28 mouse cellular contexts compared by ENCODE assay signal in the genomic region with DNA sequence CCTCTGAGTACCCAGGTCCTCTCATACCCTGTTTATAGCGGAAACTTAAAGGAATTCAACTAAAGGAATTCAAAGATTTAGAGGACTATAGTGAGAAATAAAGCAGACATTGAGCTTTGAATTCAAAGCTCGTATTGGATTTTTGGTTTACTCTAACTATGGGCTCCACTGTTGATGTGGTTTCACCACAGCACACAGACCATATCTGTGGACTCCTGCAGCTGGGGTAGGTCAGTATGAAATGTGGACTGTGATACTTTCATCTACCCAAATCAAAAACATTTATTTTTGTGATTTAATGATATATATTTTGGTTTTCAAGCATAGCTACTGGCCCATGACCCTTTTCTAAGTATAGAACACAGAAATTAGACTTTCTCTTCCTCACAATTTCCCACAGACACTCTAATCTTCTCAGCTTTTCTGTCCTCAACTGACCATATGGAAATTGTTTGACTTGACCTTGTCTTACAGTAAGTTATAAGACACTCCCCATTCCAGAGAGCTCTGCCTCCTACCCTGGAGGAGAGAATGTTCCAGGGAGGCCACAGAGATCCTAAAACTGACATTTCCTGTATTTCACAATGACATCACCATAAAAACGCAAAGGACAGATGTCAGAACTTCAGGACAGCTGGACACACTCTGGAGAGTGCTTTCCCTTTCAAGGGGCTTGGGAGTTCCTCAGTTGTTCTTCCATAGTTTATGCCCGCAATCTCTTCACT. TPM values are rescaled to one million over a fixed set of nuclear protein-coding genes. Genes with fewer than 3 reads are reported as not detected.
A peak's percentile ranks its signal among the peaks of the same experiment; 100 is the strongest.
DNase-seq lines count a peak whose midpoint lies in the region; ATAC-seq and TF ChIP-seq lines count a peak whose summit lies in the region.
"Had no signal": no experiment of that assay in that cellular context is flagged by ENCODE, and none has a peak within 500 bp of the region (broad histone marks: within the 10 kb centered on the region; RNA-seq: fewer than 3 reads in every experiment).

No protein-coding gene starts in this region.

- intact Hi-C loops in heart, postnatal 36 days (cut with DNase I): no loop called here

- peak; percentile 55; the same call in 1 of the 2 replicates for ATAC-seq in heart, embryonic 16.5 days (replicated peaks; ENCODE audit: extremely low read depth, insufficient read depth, low FRiP score)
- ATAC-seq in kidney, embryonic 16.5 days (ENCODE audit: low FRiP score, low TSS enrichment): peak; percentile 89
- peak; percentile 61; the same call in 1 of the 2 replicates for ATAC-seq in stomach, embryonic 14.5 days (ENCODE audit: insufficient number of reproducible peaks, insufficient read depth, low FRiP score, low read depth)
- ATAC-seq in stomach, postnatal 0 days (ENCODE audit: low FRiP score, low TSS enrichment): no peak
- ATAC-seq: forebrain, embryonic 14.5 days; forebrain, postnatal 0 days; hindbrain, postnatal 0 days; inflammation-experienced regulatory T-cells, adult 6 months; Patski had no signal

- no peaks in the 10 kb centered on the region for H3K27me3 ChIP-seq in heart, embryonic 16.5 days (ENCODE audit: control insufficient read depth, insufficient read depth, low read length)
- H3K27me3 ChIP-seq in kidney, embryonic 16.5 days (ENCODE audit: insufficient read depth, low read length): no peaks in the 10 kb centered on the region
- no peaks in the 10 kb centered on the region for H3K27me3 ChIP-seq in kidney, adult 2 months (replicated peaks; ENCODE audit: control insufficient read depth, insufficient read depth, low read length)
- no peaks in the 10 kb centered on the region for H3K27me3 ChIP-seq in stomach, embryonic 14.5 days (ENCODE audit: control insufficient read depth, insufficient read depth, low read length)
- H3K27me3 ChIP-seq in stomach, postnatal 0 days (ENCODE audit: control insufficient read depth, insufficient read depth, low read length): no peaks in the 10 kb centered on the region
- H3K27me3 ChIP-seq: CH12.LX; embryonic facial prominence, embryonic 13.5 days had no signal

- H3K9me3 ChIP-seq in heart, embryonic 16.5 days (replicated peaks; ENCODE audit: control insufficient read depth, low read length): no peaks in the 10 kb centered on the region
- H3K9me3 ChIP-seq in kidney, embryonic 16.5 days (ENCODE audit: low read length): no peaks in the 10 kb centered on the region
- no peaks in the 10 kb centered on the region for H3K9me3 ChIP-seq in stomach, embryonic 14.5 days (ENCODE audit: control insufficient read depth, low read depth, low read length)
- H3K9me3 ChIP-seq in stomach, postnatal 0 days (ENCODE audit: control insufficient read depth, low read length): no peaks in the 10 kb centered on the region
- H3K9me3 ChIP-seq: embryonic facial prominence, embryonic 13.5 days had no signal

- TF ChIP-seq EP300 in stomach, postnatal 0 days (optimal IDR thresholded peaks at IDR 0.05): no peak

- H3K4me3 ChIP-seq in heart, embryonic 16.5 days (ENCODE audit: low read length): no peak overlapping the region
- H3K4me3 ChIP-seq in kidney, embryonic 16.5 days (ENCODE audit: low read length): no peak overlapping the region
- H3K4me3 ChIP-seq in kidney, adult 2 months (ENCODE audit: insufficient read depth, low read depth, low read length): no peak overlapping the region
- no peak overlapping the region for H3K4me3 ChIP-seq in stomach, embryonic 14.5 days (ENCODE audit: low read depth, low read length)
- H3K4me3 ChIP-seq in stomach, postnatal 0 days (ENCODE audit: low read depth, low read length): no peak overlapping the region
- H3K4me3 ChIP-seq: embryonic facial prominence, embryonic 13.5 days; gastrocnemius, adult 2 months had no signal

- 74% methylated on average over 4 of the region's 4 CpGs for WGBS in heart, embryonic 16.5 days
- WGBS in kidney, embryonic 16.5 days: 54% methylated on average over 4 of the region's 4 CpGs
- WGBS in kidney, adult 2 months: 76% methylated on average over 4 of the region's 4 CpGs
- WGBS in stomach, embryonic 14.5 days: 73% methylated on average over 4 of the region's 4 CpGs
- 64% methylated on average over 4 of the region's 4 CpGs for WGBS in stomach, postnatal 0 days

- peaks cover 4% of the 10 kb centered on the region; the same call in 1 of the 2 replicates for H3K4me1 ChIP-seq in heart, embryonic 16.5 days (ENCODE audit: control insufficient read depth, insufficient read depth, low read length)
- H3K4me1 ChIP-seq in kidney, embryonic 16.5 days (ENCODE audit: insufficient read depth, low read length): no peaks in the 10 kb centered on the region
- no peaks in the 10 kb centered on the region for H3K4me1 ChIP-seq in kidney, adult 2 months (ENCODE audit: control insufficient read depth, insufficient read depth, low read length)
- H3K4me1 ChIP-seq in stomach, embryonic 14.5 days (ENCODE audit: control insufficient read depth, insufficient read depth, low read length): no peaks in the 10 kb centered on the region
- no peaks in the 10 kb centered on the region for H3K4me1 ChIP-seq in stomach, postnatal 0 days (replicated peaks; ENCODE audit: control insufficient read depth, insufficient read depth)
- H3K4me1 ChIP-seq: embryonic facial prominence, embryonic 13.5 days had no signal

- no peak overlapping the region for H3K27ac ChIP-seq in heart, embryonic 16.5 days (ENCODE audit: low read length)
- no peak overlapping the region for H3K27ac ChIP-seq in kidney, embryonic 16.5 days (ENCODE audit: low read length)
- H3K27ac ChIP-seq in kidney, adult 2 months (ENCODE audit: insufficient read depth, low read depth, low read length): no peak overlapping the region
- no peak overlapping the region for H3K27ac ChIP-seq in stomach, embryonic 14.5 days (ENCODE audit: low read length)
- H3K27ac ChIP-seq in stomach, postnatal 0 days (replicated peaks): no peak overlapping the region
- H3K27ac ChIP-seq: embryonic facial prominence, embryonic 13.5 days; gastrocnemius, adult 2 months; hindbrain, embryonic 14.5 days; hindbrain, postnatal 0 days had no signal

- H3K36me3 ChIP-seq in heart, embryonic 16.5 days (ENCODE audit: control insufficient read depth, insufficient read depth): no peaks in the 10 kb centered on the region
- no peaks in the 10 kb centered on the region for H3K36me3 ChIP-seq in kidney, embryonic 16.5 days (ENCODE audit: insufficient read depth, low read length)
- H3K36me3 ChIP-seq in kidney, adult 2 months (ENCODE audit: control insufficient read depth, insufficient read depth, low read length): no peaks in the 10 kb centered on the region
- no peaks in the 10 kb centered on the region for H3K36me3 ChIP-seq in stomach, embryonic 14.5 days (ENCODE audit: control insufficient read depth, insufficient read depth, low read length)
- H3K36me3 ChIP-seq in stomach, postnatal 0 days (ENCODE audit: control insufficient read depth, insufficient read depth, low read length): no peaks in the 10 kb centered on the region
- H3K36me3 ChIP-seq: embryonic facial prominence, embryonic 13.5 days; G1E had no signal

- no peak for DNase-seq in heart, postnatal 36 days
- no peak for DNase-seq in kidney, adult 2 months
- DNase-seq in stomach, postnatal 0 days (ENCODE audit: low spot score): no peak
- DNase-seq: adrenal gland, adult 2 months; adrenal gland, postnatal 14 days; B cell, adult 2 months; cerebellum, adult 11 months; cerebellum, adult 2 months; cerebellum, adult 9-11 months; cerebellum, postnatal 25 days; forebrain, postnatal 0 days; gastrocnemius, adult 2 months; gastrocnemius, postnatal 14 days; heart, adult 11 months; heart, postnatal 10 days; heart, postnatal 4 days had no signal

- TF ChIP-seq POLR2A in kidney, adult 2 months (IDR thresholded peaks at IDR 0.05; ENCODE audit: low read depth, low read length): no peak

- no peak for TF ChIP-seq CTCF in kidney, adult 2 months (conservative IDR thresholded peaks at IDR 0.05; ENCODE audit: insufficient read depth, insufficient read length, low read depth, low read length)
- TF ChIP-seq CTCF in stomach, postnatal 0 days (IDR thresholded peaks at IDR 0.05; ENCODE audit: low read depth): no peak

- H3K4me2 ChIP-seq in heart, embryonic 16.5 days (ENCODE audit: low read depth, low read length): no peak overlapping the region
- H3K4me2 ChIP-seq in kidney, embryonic 16.5 days (replicated peaks; ENCODE audit: low read depth, low read length): no peak overlapping the region
- H3K4me2 ChIP-seq in stomach, embryonic 14.5 days (replicated peaks; ENCODE audit: low read depth, low read length): no peak overlapping the region
- no peak overlapping the region for H3K4me2 ChIP-seq in stomach, postnatal 0 days (replicated peaks; ENCODE audit: low read depth)
- H3K4me2 ChIP-seq: embryonic facial prominence, embryonic 13.5 days; heart, embryonic 11.5 days; hindbrain, embryonic 14.5 days had no signal

- no peak overlapping the region for H3K9ac ChIP-seq in heart, embryonic 16.5 days (ENCODE audit: low read length)
- H3K9ac ChIP-seq in kidney, embryonic 16.5 days (replicated peaks; ENCODE audit: low read length): no peak overlapping the region
- no peak overlapping the region for H3K9ac ChIP-seq in stomach, embryonic 14.5 days (replicated peaks; ENCODE audit: low read depth, low read length)
- H3K9ac ChIP-seq in stomach, postnatal 0 days (ENCODE audit: low read length): no peak overlapping the region
- H3K9ac ChIP-seq: embryonic facial prominence, embryonic 13.5 days; forebrain, postnatal 0 days; hindbrain, embryonic 14.5 days had no signal

RNA-seq across cellular contexts. Expression of a gene that starts 19.3 kb away (rescaled TPM):
- polyA plus RNA-seq in heart, embryonic 16.5 days (2015; fragmentation: Nextera tagmentation; extraction: Ambion mirVana): 3.0 and 3.1 TPM in 2 replicates
- 10 to 100 TPM; 13.8 to 14.9 TPM for total RNA-seq in heart, postnatal 36 days (2021)
- polyA plus RNA-seq in kidney, embryonic 16.5 days (2015; fragmentation: Nextera tagmentation; extraction: Ambion mirVana): 38.2 and 42.0 TPM in 2 replicates
- 25.7 and 34.4 TPM in 2 replicates for polyA plus RNA-seq in kidney, adult 2 months (2012; rRNA removed)
- 2.3 TPM in 2 replicates for polyA plus RNA-seq in stomach, embryonic 14.5 days (2014; fragmentation: Nextera tagmentation; extraction: Ambion mirVana)
- 0.19 and 0.33 TPM in 2 replicates for polyA plus RNA-seq in stomach, postnatal 0 days (2015; fragmentation: Nextera tagmentation; extraction: Ambion mirVana)
- total RNA-seq: CH12.LX had no signal
- polyA plus RNA-seq: G1E; inflammation-experienced regulatory T-cells, adult 6 months had no signal
